Mouse (Mus musculus) gastrocnemius, adult 2 months (tissue): ENCODE measurements around the gene Map3k21. TPM values are rescaled to one million over a fixed set of nuclear protein-coding genes. Genes with fewer than 3 reads are reported as not detected.

Source experiments
- DNase-seq: peaks from one replicate; pipeline ENCODE4 v3.0.0; 2022
- H3K27ac ChIP-seq: fragments of 200-600 bp; 2 replicates; pipeline ENCODE4 v1.8.1; 2022; ENCODE audit warnings: mild to moderate bottlenecking
- H3K4me3 ChIP-seq: fragments of 200-600 bp; 2 replicates; pipeline ENCODE4 v1.8.1; 2022; ENCODE audit warnings: mild to moderate bottlenecking, moderate library complexity
- CTCF ChIP-seq: fragments of 200-600 bp; IDR thresholded peaks from 2 replicates; pipeline ENCODE4 v1.8.1; 2022; ENCODE audit warnings: antibody characterized with exemption, mild to moderate bottlenecking, moderate library complexity
- intact Hi-C: fragments of 180-260 bp; cut with DNase I; formaldehyde crosslinking; loops from one replicate; pipeline ENCODE4 v1.15.1; 2025
- long read RNA-seq, 2 experiments: library from polyadenylated mRNA; stranded (forward); transcript quantifications; one replicate each; pipeline ENCODE4 v2.0.0; 2021
- total RNA-seq, 2 experiments: library from RNA; stranded (reverse); gene quantifications; 2 replicates each; pipeline ENCODE4 v1.2.3; 2021

The Map3k21 gene
- total RNA-seq = under 1 TPM in 1 of 2 experiments, not detected in 1; 0.05 TPM
- long read RNA-seq, experiment 1 = 0 reads
- long read RNA-seq, experiment 2 = 0 reads

- TF ChIP-seq CTCF = no peak
- Histone ChIP-seq H3K4me3 (peak within 1 kb of the TSS; percentile 69), H3K27ac (no peak within 1 kb of the TSS)
- intact Hi-C loops = no loop called here
- DNase-seq = peak; percentile 53
These were observed at the start of gene Map3k21 for GRCm38 (mm10) chr8:125910365-125911228. Map3k21 (plus strand) TSS chr8:125910450.

DNA sequence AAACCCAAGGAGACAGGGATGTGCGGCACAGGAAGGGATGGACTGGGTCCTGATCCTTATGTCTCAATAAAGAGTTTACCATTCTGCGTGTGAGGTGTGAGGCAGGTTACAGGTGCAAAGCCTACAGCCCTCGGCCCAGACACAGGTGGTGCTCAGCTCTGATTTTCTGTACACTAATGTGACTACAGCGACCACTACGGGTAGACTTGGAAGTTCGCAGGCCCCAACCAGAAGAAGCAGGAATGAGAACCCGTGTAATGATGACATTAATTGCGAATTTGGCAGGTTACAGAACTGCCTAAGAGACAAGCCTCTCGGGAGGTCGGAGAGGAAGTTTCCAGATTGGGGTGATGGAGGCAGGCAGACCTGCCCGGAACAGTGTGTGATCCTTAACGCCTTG, 44.1 kb upstream of the Map3k21 start:
- Histone ChIP-seq H3K27ac (no peak overlapping the region), H3K4me3 (no peak overlapping the region)
- intact Hi-C loops = no loop called here
- no peak for DNase-seq
- TF ChIP-seq CTCF = no peak

GRCm38 (mm10) chr8:125868552-125868951, 41.7 kb upstream of the Map3k21 start:
- intact Hi-C loops = no loop called here
- Histone ChIP-seq H3K27ac (no peak overlapping the region), H3K4me3 (no peak overlapping the region)
- TF ChIP-seq CTCF = peak; percentile 23; the same call in 1 of the 2 replicates
- no peak for DNase-seq

- no peak overlapping the region for H3K4me3 ChIP-seq
- no peak for TF ChIP-seq CTCF
- intact Hi-C loops = loop anchor here (2.0 to 10.0 kb wide), 5 partner anchors 295 to 741 kb away; no protein-coding TSS in a partner anchor
- DNase-seq = no peak
- no peak overlapping the region for H3K27ac ChIP-seq
These were observed 40.5 kb upstream of the Map3k21 start for GRCm38 (mm10) chr8:125869739-125870138.

DNA sequence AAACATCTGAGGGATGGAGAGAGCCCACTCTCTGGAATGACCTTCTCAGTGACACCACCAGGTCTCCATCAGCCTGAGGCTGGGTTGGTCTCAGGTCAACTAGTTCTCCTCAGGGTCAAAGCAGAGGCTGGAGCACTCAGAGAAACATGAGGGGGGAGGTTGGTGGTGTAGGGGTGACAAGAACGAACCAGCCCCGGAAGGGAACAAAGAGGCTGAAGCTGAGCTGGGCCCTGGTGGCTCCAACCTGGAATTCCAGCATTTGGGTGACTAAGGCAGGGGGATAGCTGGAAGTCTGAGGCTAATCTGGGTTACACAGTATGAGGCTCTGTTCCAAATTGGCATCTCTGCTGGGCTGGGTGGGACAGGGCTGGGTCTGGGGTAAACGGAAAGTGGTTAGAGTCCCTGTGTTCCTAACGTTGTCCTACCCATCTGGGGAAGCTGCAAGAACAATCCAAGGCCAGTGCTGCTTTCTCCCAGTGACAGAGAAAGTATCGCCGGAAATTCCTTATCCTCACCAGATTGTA, 40.0 kb upstream of the Map3k21 start:
- intact Hi-C loops = loop anchor here (2.0 to 10.0 kb wide), 5 partner anchors 295 to 741 kb away; no protein-coding TSS in a partner anchor
- DNase-seq = no peak
- no peak overlapping the region for H3K27ac ChIP-seq
- H3K4me3 ChIP-seq = no peak overlapping the region
- no peak for TF ChIP-seq CTCF

GRCm38 (mm10) chr8:125870821-125871321, 39.4 kb upstream of the Map3k21 start:
- peak; percentile 70 for DNase-seq
- Histone ChIP-seq H3K4me3 (no peak overlapping the region), H3K27ac (no peak overlapping the region)
- intact Hi-C loops = loop anchor here (2.0 to 10.0 kb wide), 5 partner anchors 296 to 742 kb away; no protein-coding TSS in a partner anchor
- TF ChIP-seq CTCF = peak; percentile 99

DNA sequence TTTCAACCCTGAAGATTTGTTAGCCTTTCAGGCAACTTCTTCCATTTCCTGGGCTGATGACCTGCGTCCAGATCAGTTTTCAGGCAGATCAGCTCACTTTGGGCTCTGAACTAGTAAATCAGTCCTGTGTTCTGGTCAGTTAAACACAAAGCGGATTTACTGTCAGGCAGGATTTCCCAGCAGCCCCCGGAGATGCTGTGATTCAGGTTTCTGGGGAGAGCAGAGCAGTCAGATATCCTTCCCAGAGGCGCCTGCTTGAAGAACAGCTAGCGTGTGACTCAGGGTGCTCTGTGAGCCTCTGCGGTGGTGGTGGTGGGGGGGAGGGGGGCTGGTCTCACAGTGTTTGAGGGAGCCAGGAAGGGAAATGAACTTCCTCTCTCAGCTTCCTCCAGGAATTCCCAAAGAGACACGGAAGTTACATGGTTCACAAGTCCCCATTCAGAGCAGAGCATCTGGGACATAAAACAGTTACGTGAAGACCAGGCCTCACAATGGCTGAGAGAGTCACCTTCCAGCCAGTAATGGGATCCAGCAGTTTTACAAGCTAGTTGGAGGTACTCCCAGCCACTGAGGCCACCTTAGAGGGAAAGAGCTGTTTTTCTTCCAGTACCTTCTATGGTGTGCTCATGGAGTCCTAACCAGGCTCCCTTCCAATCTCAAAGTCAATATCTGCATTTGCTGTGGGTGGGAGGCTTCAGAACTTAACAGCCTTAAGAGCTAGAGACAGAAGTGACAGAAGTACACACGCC, 37.6 kb upstream of the Map3k21 start:
- no peak overlapping the region for H3K27ac ChIP-seq
- TF ChIP-seq CTCF = no peak
- no peak overlapping the region for H3K4me3 ChIP-seq
- intact Hi-C loops = loop anchor here (5.0 to 10.0 kb wide), 3 partner anchors 538 to 705 kb away; no protein-coding TSS in a partner anchor
- no peak for DNase-seq

GRCm38 (mm10) chr8:125873250-125873534, 37.1 kb upstream of the Map3k21 start:
- intact Hi-C loops = loop anchor here (5.0 to 10.0 kb wide), 3 partner anchors 538 to 706 kb away; no protein-coding TSS in a partner anchor
- Histone ChIP-seq H3K27ac (no peak overlapping the region), H3K4me3 (no peak overlapping the region)
- no peak for DNase-seq
- no peak for TF ChIP-seq CTCF

GRCm38 (mm10) chr8:125880447-125880846, 29.8 kb upstream of the Map3k21 start:
- Histone ChIP-seq H3K27ac (no peak overlapping the region), H3K4me3 (no peak overlapping the region)
- intact Hi-C loops = no loop called here
- TF ChIP-seq CTCF = no peak
- DNase-seq = no peak

GRCm38 (mm10) chr8:125887549-125887948, 22.7 kb upstream of the Map3k21 start:
- no peak for DNase-seq
- no peak overlapping the region for H3K27ac ChIP-seq
- H3K4me3 ChIP-seq = no peak overlapping the region
- no peak for TF ChIP-seq CTCF
- intact Hi-C loops = no loop called here

DNA sequence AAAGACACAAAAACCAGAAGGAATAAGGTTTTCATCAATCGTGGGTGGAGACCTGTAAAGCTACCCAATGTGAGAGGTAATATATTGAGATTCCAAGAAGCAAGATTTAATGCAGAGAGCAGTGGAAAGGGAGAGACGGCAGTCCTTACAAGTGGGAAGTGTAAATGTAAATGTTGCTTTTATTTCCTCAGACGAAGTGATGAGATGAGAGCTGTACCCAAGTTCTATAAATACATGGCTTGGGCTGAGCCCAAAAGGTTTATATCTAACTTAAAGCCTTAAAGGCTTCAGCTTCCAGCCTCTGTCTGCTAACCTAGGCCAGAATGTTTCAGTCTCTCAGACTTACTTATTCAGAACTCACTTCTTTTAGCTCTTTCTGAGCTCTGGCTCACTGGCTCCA, 20.3 kb upstream of the Map3k21 start:
- Histone ChIP-seq H3K4me3 (no peak overlapping the region), H3K27ac (no peak overlapping the region)
- TF ChIP-seq CTCF = no peak
- DNase-seq = no peak
- intact Hi-C loops = no loop called here

DNA sequence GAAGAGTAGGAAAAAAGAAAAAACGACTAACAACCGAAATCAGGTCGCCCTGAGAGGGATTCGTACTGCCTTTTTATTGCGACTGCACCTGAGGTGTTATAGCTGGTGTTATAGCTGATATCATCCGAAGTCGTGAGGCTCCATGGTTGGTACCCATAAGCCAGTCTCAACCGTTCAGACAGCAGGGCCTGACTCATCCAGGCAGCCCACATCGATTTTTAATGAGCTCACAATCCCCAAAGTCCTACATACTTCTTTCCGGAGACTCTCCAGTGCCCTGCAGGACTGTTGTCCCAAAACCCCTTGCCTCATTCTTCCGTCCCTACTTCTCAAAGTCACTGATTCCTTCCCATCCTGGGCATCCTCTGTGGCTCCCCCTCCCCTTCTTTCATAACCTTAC, 12.9 kb upstream of the Map3k21 start:
- no peak for TF ChIP-seq CTCF
- H3K4me3 ChIP-seq = no peak overlapping the region
- no peak overlapping the region for H3K27ac ChIP-seq
- intact Hi-C loops = no loop called here
- DNase-seq = no peak
